17 mouse cellular contexts compared by ENCODE assay signal in the genomic region with DNA sequence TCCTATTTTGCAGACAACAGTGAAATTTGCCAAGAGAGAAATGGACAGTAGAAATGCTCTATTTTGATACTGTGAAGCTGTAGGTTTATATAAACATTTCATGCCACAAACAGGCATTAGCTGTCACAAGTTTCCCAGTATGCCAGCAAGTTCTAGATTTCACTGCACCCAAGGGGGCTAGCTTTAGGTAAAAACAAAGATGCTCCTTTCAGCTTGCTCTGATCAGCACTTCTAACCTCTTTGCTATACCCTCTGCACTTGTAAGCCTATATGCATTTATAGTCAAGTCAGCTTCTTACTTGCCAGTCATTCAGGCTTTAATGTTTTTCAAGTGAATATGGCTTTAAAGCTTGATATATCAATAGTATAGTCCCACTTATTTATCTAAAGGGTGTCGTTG.
"Had no signal": no experiment of that assay in that cellular context is flagged by ENCODE, and none has a peak within 500 bp of the region (broad histone marks: within the 10 kb centered on the region; RNA-seq: fewer than 3 reads in every experiment).

No protein-coding gene starts in this region.

- H3K9me3 ChIP-seq: neural tube, embryonic 12.5 days; neural tube, embryonic 13.5 days; neural tube, embryonic 15.5 days; stomach, embryonic 15.5 days had no signal

- H3K4me2 ChIP-seq: neural tube, embryonic 12.5 days; neural tube, embryonic 13.5 days; neural tube, embryonic 15.5 days; stomach, embryonic 15.5 days had no signal

- H3K4me3 ChIP-seq: neural tube, embryonic 12.5 days; neural tube, embryonic 13.5 days; neural tube, embryonic 15.5 days; stomach, embryonic 15.5 days had no signal

- DNase-seq: retina, postnatal 1 day; right cerebral cortex, adult 18-20 months; right cerebral cortex, postnatal 14 days; right cerebral cortex, postnatal 25 days; right cerebral cortex, postnatal 4 days; spleen, adult 18-20 months; thymus, adult 18-20 months; thymus, adult 2 months; thymus, postnatal 14 days; thymus, postnatal 25 days; thymus, postnatal 36 days; thymus, postnatal 4 days had no signal

- H3K27me3 ChIP-seq: neural tube, embryonic 12.5 days; neural tube, embryonic 13.5 days; neural tube, embryonic 15.5 days; stomach, embryonic 15.5 days had no signal

- H3K4me1 ChIP-seq: neural tube, embryonic 12.5 days; neural tube, embryonic 13.5 days; neural tube, embryonic 15.5 days; stomach, embryonic 15.5 days had no signal

- H3K27ac ChIP-seq: neural tube, embryonic 12.5 days; neural tube, embryonic 13.5 days; neural tube, embryonic 15.5 days; stomach, embryonic 15.5 days; stomach, postnatal 0 days had no signal

- H3K9ac ChIP-seq: neural tube, embryonic 12.5 days; neural tube, embryonic 13.5 days; neural tube, embryonic 15.5 days; stomach, embryonic 15.5 days had no signal
